Mouse (Mus musculus): ENCODE results near the gene Srgap3. TPM values are rescaled to one million over a fixed set of nuclear protein-coding genes. Genes with fewer than 3 reads are reported as not detected.
A peak's percentile ranks its signal among the peaks of the same experiment; 100 is the strongest.

Gene Srgap3
- polyA plus RNA-seq, 1 experiment from 2014 or later = 68.2 TPM

GRCm38 (mm10) chr6:112846863-112847262 lies 100.2 kb downstream of the Srgap3 start:
- Histone ChIP-seq H3K27me3 (ENCODE audit: control insufficient read depth, insufficient read depth, low read length) (no peaks in the 10 kb centered on the region), H3K4me1 (ENCODE audit: control insufficient read depth, insufficient read depth, low read length) (peaks cover 16% of the 10 kb centered on the region), H3K36me3 (ENCODE audit: control insufficient read depth, insufficient read depth, low read length) (no peaks in the 10 kb centered on the region), H3K4me3 (ENCODE audit: low read depth, low read length) (no peak overlapping the region), H3K9ac (replicated peaks; ENCODE audit: low read depth, low read length) (no peak overlapping the region), H3K9me3 (ENCODE audit: control insufficient read depth, low read length) (no peaks in the 10 kb centered on the region), H3K4me2 (ENCODE audit: low read depth, low read length) (no peak overlapping the region), H3K27ac (ENCODE audit: low read depth, low read length) (no peak overlapping the region)
- no peak for ATAC-seq (ENCODE audit: low read depth)
- WGBS = 81% methylated on average over 9 of the region's 9 CpGs

GRCm38 (mm10) chr6:112842426-112842825 lies 104.6 kb downstream of the Srgap3 start:
- WGBS = 18% methylated on average over 5 of the region's 5 CpGs
- no peak overlapping the region for H3K9ac ChIP-seq (replicated peaks; ENCODE audit: low read depth, low read length)
- no peak for ATAC-seq (ENCODE audit: low read depth)
- peaks cover 45% of the 10 kb centered on the region for H3K4me1 ChIP-seq (ENCODE audit: control insufficient read depth, insufficient read depth, low read length)
- H3K9me3 ChIP-seq (ENCODE audit: control insufficient read depth, low read length) = no peaks in the 10 kb centered on the region
- H3K27ac ChIP-seq (ENCODE audit: low read depth, low read length) = peak overlapping the region; percentile 48; the same call in 1 of the 2 replicates
- H3K36me3 ChIP-seq (ENCODE audit: control insufficient read depth, insufficient read depth, low read length) = no peaks in the 10 kb centered on the region
- H3K27me3 ChIP-seq (ENCODE audit: control insufficient read depth, insufficient read depth, low read length) = no peaks in the 10 kb centered on the region
- no peak overlapping the region for H3K4me3 ChIP-seq (ENCODE audit: low read depth, low read length)
- no peak overlapping the region for H3K4me2 ChIP-seq (ENCODE audit: low read depth, low read length)

- Histone ChIP-seq H3K4me3 (ENCODE audit: low read depth, low read length) (no peak overlapping the region), H3K36me3 (ENCODE audit: control insufficient read depth, insufficient read depth, low read length) (no peaks in the 10 kb centered on the region), H3K4me2 (ENCODE audit: low read depth, low read length) (no peak overlapping the region), H3K27ac (ENCODE audit: low read depth, low read length) (peak overlapping the region; percentile 75), H3K9me3 (ENCODE audit: control insufficient read depth, low read length) (no peaks in the 10 kb centered on the region), H3K27me3 (ENCODE audit: control insufficient read depth, insufficient read depth, low read length) (no peaks in the 10 kb centered on the region), H3K9ac (replicated peaks; ENCODE audit: low read depth, low read length) (no peak overlapping the region), H3K4me1 (ENCODE audit: control insufficient read depth, insufficient read depth, low read length) (peaks cover 45% of the 10 kb centered on the region)
- WGBS = 22% methylated on average over 5 of the region's 5 CpGs
- no peak for ATAC-seq (ENCODE audit: low read depth)
These were observed 106.7 kb downstream of the Srgap3 start for GRCm38 (mm10) chr6:112840400-112840799.

- Histone ChIP-seq H3K27me3 (ENCODE audit: control insufficient read depth, insufficient read depth, low read length) (no peaks in the 10 kb centered on the region), H3K4me1 (ENCODE audit: control insufficient read depth, insufficient read depth, low read length) (peaks cover 45% of the 10 kb centered on the region), H3K27ac (ENCODE audit: low read depth, low read length) (peak overlapping the region; percentile 75), H3K9me3 (ENCODE audit: control insufficient read depth, low read length) (no peaks in the 10 kb centered on the region), H3K36me3 (ENCODE audit: control insufficient read depth, insufficient read depth, low read length) (no peaks in the 10 kb centered on the region), H3K4me3 (ENCODE audit: low read depth, low read length) (no peak overlapping the region), H3K9ac (replicated peaks; ENCODE audit: low read depth, low read length) (no peak overlapping the region), H3K4me2 (ENCODE audit: low read depth, low read length) (no peak overlapping the region)
- no peak for ATAC-seq (ENCODE audit: low read depth)
- WGBS = 48% methylated on average over 3 of the region's 3 CpGs
These were observed 107.7 kb downstream of the Srgap3 start for GRCm38 (mm10) chr6:112839391-112839790.

- peaks cover 48% of the 10 kb centered on the region for H3K4me1 ChIP-seq (ENCODE audit: control insufficient read depth, insufficient read depth, low read length)
- peak overlapping the region; percentile 75 for H3K27ac ChIP-seq (ENCODE audit: low read depth, low read length)
- H3K4me2 ChIP-seq (ENCODE audit: low read depth, low read length) = no peak overlapping the region
- 6% methylated on average over 2 of the region's 2 CpGs for WGBS
- H3K4me3 ChIP-seq (ENCODE audit: low read depth, low read length) = no peak overlapping the region
- ATAC-seq (ENCODE audit: low read depth) = peak; percentile 88
- no peak overlapping the region for H3K9ac ChIP-seq (replicated peaks; ENCODE audit: low read depth, low read length)
- H3K9me3 ChIP-seq (ENCODE audit: control insufficient read depth, low read length) = no peaks in the 10 kb centered on the region
- H3K27me3 ChIP-seq (ENCODE audit: control insufficient read depth, insufficient read depth, low read length) = no peaks in the 10 kb centered on the region
- no peaks in the 10 kb centered on the region for H3K36me3 ChIP-seq (ENCODE audit: control insufficient read depth, insufficient read depth, low read length)
These were observed 108.2 kb downstream of the Srgap3 start for GRCm38 (mm10) chr6:112838879-112839278.

- Histone ChIP-seq H3K4me1 (ENCODE audit: control insufficient read depth, insufficient read depth, low read length) (peaks cover 41% of the 10 kb centered on the region), H3K4me2 (ENCODE audit: low read depth, low read length) (no peak overlapping the region), H3K9me3 (ENCODE audit: control insufficient read depth, low read length) (no peaks in the 10 kb centered on the region), H3K9ac (replicated peaks; ENCODE audit: low read depth, low read length) (no peak overlapping the region), H3K36me3 (ENCODE audit: control insufficient read depth, insufficient read depth, low read length) (no peaks in the 10 kb centered on the region), H3K27me3 (ENCODE audit: control insufficient read depth, insufficient read depth, low read length) (no peaks in the 10 kb centered on the region), H3K27ac (ENCODE audit: low read depth, low read length) (no peak overlapping the region), H3K4me3 (ENCODE audit: low read depth, low read length) (no peak overlapping the region)
- 83% methylated on average over 4 of the region's 4 CpGs for WGBS
- no peak for ATAC-seq (ENCODE audit: low read depth)
These were observed 110.4 kb downstream of the Srgap3 start for GRCm38 (mm10) chr6:112836712-112837111.

GRCm38 (mm10) chr6:112835413-112835812 lies 111.7 kb downstream of the Srgap3 start:
- Histone ChIP-seq H3K4me3 (ENCODE audit: low read depth, low read length) (no peak overlapping the region), H3K27me3 (ENCODE audit: control insufficient read depth, insufficient read depth, low read length) (no peaks in the 10 kb centered on the region), H3K9ac (replicated peaks; ENCODE audit: low read depth, low read length) (no peak overlapping the region), H3K27ac (ENCODE audit: low read depth, low read length) (no peak overlapping the region), H3K36me3 (ENCODE audit: control insufficient read depth, insufficient read depth, low read length) (no peaks in the 10 kb centered on the region), H3K4me2 (ENCODE audit: low read depth, low read length) (no peak overlapping the region), H3K4me1 (ENCODE audit: control insufficient read depth, insufficient read depth, low read length) (peaks cover 36% of the 10 kb centered on the region), H3K9me3 (ENCODE audit: control insufficient read depth, low read length) (no peaks in the 10 kb centered on the region)
- WGBS = 62% methylated on average over 4 of the region's 4 CpGs
- ATAC-seq (ENCODE audit: low read depth) = no peak

GRCm38 (mm10) chr6:112834430-112834829 lies 112.6 kb downstream of the Srgap3 start:
- H3K9ac ChIP-seq (replicated peaks; ENCODE audit: low read depth, low read length) = no peak overlapping the region
- no peak for ATAC-seq (ENCODE audit: low read depth)
- WGBS = 76% methylated on average over 5 of the region's 5 CpGs

GRCm38 (mm10) chr6:112833763-112834162 lies 113.3 kb downstream of the Srgap3 start:
- ATAC-seq (ENCODE audit: low read depth) = peak; percentile 54; the same call in 1 of the 2 replicates
- peak overlapping the region; percentile 73 for H3K27ac ChIP-seq (ENCODE audit: low read depth, low read length)
- WGBS = 16% methylated on average over 6 of the region's 6 CpGs
- H3K4me3 ChIP-seq (ENCODE audit: low read depth, low read length) = no peak overlapping the region
- H3K36me3 ChIP-seq (ENCODE audit: control insufficient read depth, insufficient read depth, low read length) = no peaks in the 10 kb centered on the region
- H3K4me2 ChIP-seq (ENCODE audit: low read depth, low read length) = no peak overlapping the region
- no peaks in the 10 kb centered on the region for H3K9me3 ChIP-seq (ENCODE audit: control insufficient read depth, low read length)
- no peaks in the 10 kb centered on the region for H3K27me3 ChIP-seq (ENCODE audit: control insufficient read depth, insufficient read depth, low read length)
- H3K9ac ChIP-seq (replicated peaks; ENCODE audit: low read depth, low read length) = no peak overlapping the region
- peaks cover 30% of the 10 kb centered on the region; the same call in 1 of the 2 replicates for H3K4me1 ChIP-seq (ENCODE audit: control insufficient read depth, insufficient read depth, low read length)

More at GRCm38 (mm10) chr6:112834430-112834829, 112.6 kb downstream of the Srgap3 start:
- H3K36me3 ChIP-seq (ENCODE audit: control insufficient read depth, insufficient read depth, low read length) = no peaks in the 10 kb centered on the region
- H3K9me3 ChIP-seq (ENCODE audit: control insufficient read depth, low read length) = no peaks in the 10 kb centered on the region
- peak overlapping the region; percentile 73 for H3K27ac ChIP-seq (ENCODE audit: low read depth, low read length)
- no peaks in the 10 kb centered on the region for H3K27me3 ChIP-seq (ENCODE audit: control insufficient read depth, insufficient read depth, low read length)
- no peak overlapping the region for H3K4me3 ChIP-seq (ENCODE audit: low read depth, low read length)
- H3K4me1 ChIP-seq (ENCODE audit: control insufficient read depth, insufficient read depth, low read length) = peaks cover 33% of the 10 kb centered on the region; the same call in 1 of the 2 replicates
- no peak overlapping the region for H3K4me2 ChIP-seq (ENCODE audit: low read depth, low read length)
